ENCODE assay signal across 10 mouse cellular contexts in the genomic region with DNA sequence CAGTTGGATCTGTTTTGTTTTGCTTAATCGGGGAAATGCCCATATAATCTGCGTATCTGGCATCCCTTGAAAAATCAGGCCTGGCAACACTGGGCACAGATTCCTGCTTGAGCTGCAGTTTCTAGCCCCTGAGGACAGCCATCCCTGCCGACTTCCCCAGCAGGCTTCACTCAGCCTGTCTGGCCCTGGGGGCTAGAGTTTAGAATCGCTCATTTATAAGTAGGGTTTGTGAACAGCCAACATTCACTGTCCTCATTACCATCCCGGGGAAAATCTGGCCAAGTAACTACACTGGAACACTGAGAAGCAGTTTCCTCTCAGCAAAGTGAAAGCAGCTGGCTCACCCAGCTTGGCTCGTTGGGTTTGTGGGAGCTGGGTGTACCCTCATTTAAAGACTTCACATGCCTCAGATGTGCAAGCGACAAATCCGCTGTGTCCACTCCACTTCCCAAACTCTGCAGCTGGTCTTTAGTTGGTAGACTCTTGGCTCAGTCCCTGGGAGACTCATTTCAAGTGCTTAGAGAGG. TPM values are rescaled to one million over a fixed set of nuclear protein-coding genes. Genes with fewer than 3 reads are reported as not detected.
A peak's percentile ranks its signal among the peaks of the same experiment; 100 is the strongest.
DNase-seq lines count a peak whose midpoint lies in the region; ATAC-seq and TF ChIP-seq lines count a peak whose summit lies in the region.
"Had no signal": no experiment of that assay in that cellular context is flagged by ENCODE, and none has a peak within 500 bp of the region (broad histone marks: within the 10 kb centered on the region; RNA-seq: fewer than 3 reads in every experiment).

No protein-coding gene starts in this region.

- H3K4me1 ChIP-seq in forebrain, embryonic 16.5 days (replicated peaks; ENCODE audit: control insufficient read depth, insufficient read depth, low read length) = peaks cover 17% of the 10 kb centered on the region
- H3K4me1 ChIP-seq in small intestine, adult 2 months (ENCODE audit: control insufficient read depth, insufficient read depth, insufficient read length, low read length) = no peaks in the 10 kb centered on the region
- H3K4me1 ChIP-seq: liver, embryonic 13.5 days had no signal

- no peak overlapping the region; the same call in 1 of the 2 replicates for H3K9ac ChIP-seq in forebrain, embryonic 16.5 days (replicated peaks; ENCODE audit: low read depth, low read length)
- H3K9ac ChIP-seq: liver, embryonic 13.5 days had no signal

- H3K36me3 ChIP-seq in forebrain, embryonic 16.5 days (ENCODE audit: control insufficient read depth, insufficient read depth) = no peaks in the 10 kb centered on the region
- H3K36me3 ChIP-seq in small intestine, adult 2 months (ENCODE audit: control insufficient read depth, insufficient read depth, low read length) = no peaks in the 10 kb centered on the region
- H3K36me3 ChIP-seq: G1E; liver, embryonic 13.5 days had no signal

- TF ChIP-seq CTCF in small intestine, adult 2 months (IDR thresholded peaks at IDR 0.05; ENCODE audit: extremely low read depth, insufficient read length, insufficient replicate concordance, low read depth, low read length) = no peak

- TF ChIP-seq POLR2A in small intestine, adult 2 months (IDR thresholded peaks at IDR 0.05; ENCODE audit: low read depth, low read length) = no peak

- H3K9me3 ChIP-seq in forebrain, embryonic 16.5 days (ENCODE audit: control insufficient read depth, low read length) = no peaks in the 10 kb centered on the region
- H3K9me3 ChIP-seq: G1E; liver, embryonic 13.5 days had no signal

- no peaks in the 10 kb centered on the region for H3K27me3 ChIP-seq in forebrain, embryonic 16.5 days (replicated peaks; ENCODE audit: control insufficient read depth, insufficient read depth, low read length)
- H3K27me3 ChIP-seq in small intestine, adult 2 months (ENCODE audit: control insufficient read depth, insufficient read depth, low read length) = no peaks in the 10 kb centered on the region
- H3K27me3 ChIP-seq: liver, embryonic 13.5 days had no signal

- H3K4me2 ChIP-seq in forebrain, embryonic 16.5 days (ENCODE audit: low read length) = 0 out of 2 replicates have a peak overlapping the region, but pooled peaks have one; percentile 7
- H3K4me2 ChIP-seq: liver, embryonic 13.5 days had no signal

- H3K4me3 ChIP-seq in forebrain, embryonic 16.5 days (replicated peaks; ENCODE audit: low read length) = no peak overlapping the region
- H3K4me3 ChIP-seq in small intestine, adult 2 months (ENCODE audit: low read depth, low read length) = no peak overlapping the region
- H3K4me3 ChIP-seq: liver, embryonic 13.5 days had no signal

- WGBS in forebrain, embryonic 16.5 days = 24% methylated on average over 8 of the region's 8 CpGs
- 55% methylated on average over 8 of the region's 8 CpGs for WGBS in small intestine, adult 2 months

- peak; percentile 95 for ATAC-seq in forebrain, embryonic 16.5 days

- peak; percentile 59 for DNase-seq in retina, postnatal 1 day
- no peak for DNase-seq in retina, embryonic 14.5 days (ENCODE audit: low spot score)
- peak; percentile 20 for DNase-seq in heart, postnatal 4 days
- peak; percentile 37 for DNase-seq in layer of hippocampus, adult 9-10 months (ENCODE audit: low spot score)
- peak; percentile 20 for DNase-seq in lung, postnatal 14 days
- DNase-seq in adrenal gland, postnatal 4 days (ENCODE audit: low spot score in 2 of 2) = no peak
- DNase-seq: liver, embryonic 13.5 days had no signal

- H3K27ac ChIP-seq in forebrain, embryonic 16.5 days (ENCODE audit: low read length) = peak overlapping the region; percentile 49
- peak overlapping the region; percentile 21; the same call in 1 of the 2 replicates for H3K27ac ChIP-seq in small intestine, adult 2 months (ENCODE audit: insufficient read depth, low read depth, low read length)
- H3K27ac ChIP-seq: liver, embryonic 13.5 days had no signal

RNA-seq across cellular contexts. Expression of a gene that starts 49.2 kb away (rescaled TPM):
- polyA plus RNA-seq in forebrain, embryonic 16.5 days (2015; fragmentation: Nextera tagmentation; extraction: Ambion mirVana) = 170 and 199 TPM in 2 replicates
- 100 to 1,000 TPM; 178 TPM for total RNA-seq in heart, postnatal 4 days (2021)
- polyA plus RNA-seq in small intestine, adult 2 months (2012; rRNA removed) = 18.1 and 27.3 TPM in 2 replicates
- total RNA-seq in adrenal gland, postnatal 4 days (2021) = 100 to 1,000 TPM; 221 to 230 TPM

Comparison
In these comparisons a context has a peak if more than half of its experiments do, and no peak if none do; other contexts are left out.
1. DNase-seq: peak in retina, postnatal 1 day (single experiment), heart, postnatal 4 days (single experiment), layer of hippocampus, adult 9-10 months (single experiment) and lung, postnatal 14 days (single experiment); none in retina, embryonic 14.5 days (single experiment) and adrenal gland, postnatal 4 days (0 of 2).